Mouse (Mus musculus): Measurements from ENCODE around the gene Zfp758. TPM values are rescaled to one million over a fixed set of nuclear protein-coding genes. Genes with fewer than 3 reads are reported as not detected.

Gene Zfp758
- total and polyA plus RNA-seq, 2 experiments from 2014 or later = 6.3 to 10.0 TPM

DNA sequence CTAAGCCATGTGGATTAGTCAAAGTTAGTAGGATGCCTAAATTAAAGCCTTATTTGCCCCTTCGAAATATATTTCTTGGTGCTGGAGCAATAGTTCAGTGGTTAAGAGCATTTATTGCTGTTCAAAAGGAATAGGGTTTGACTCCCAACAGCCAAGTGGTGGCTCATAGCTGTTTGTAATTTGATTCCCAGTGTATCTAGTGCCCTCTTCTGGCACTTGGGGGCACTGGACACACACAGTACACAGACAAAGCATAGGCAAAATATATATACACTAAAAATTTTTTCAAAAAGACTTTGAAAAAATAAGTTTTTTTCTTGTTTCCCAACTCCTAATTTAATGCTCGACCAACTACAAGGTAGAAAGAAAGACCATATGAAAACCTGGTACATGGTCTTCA lies 49.5 kb downstream of the Zfp758 start:
- no peaks in the 10 kb centered on the region for H3K9me3 ChIP-seq (ENCODE audit: low read length)
- no peaks in the 10 kb centered on the region for H3K4me1 ChIP-seq (ENCODE audit: insufficient read depth)
- no peaks in the 10 kb centered on the region for H3K27me3 ChIP-seq (ENCODE audit: insufficient read depth, low read length)
- no peak overlapping the region for H3K4me2 ChIP-seq (ENCODE audit: low read depth)
- H3K9ac ChIP-seq = no peak overlapping the region
- H3K36me3 ChIP-seq (ENCODE audit: insufficient read depth) = no peaks in the 10 kb centered on the region
- DNase-seq = no peak
- ATAC-seq = no peak
- TF ChIP-seq CTCF (IDR thresholded peaks at IDR 0.05; ENCODE audit: low read depth) = peak; percentile 36
- H3K4me3 ChIP-seq (ENCODE audit: low read depth, low read length) = no peak overlapping the region
- WGBS = 81% methylated on average over 2 of the region's 2 CpGs
- H3K27ac ChIP-seq (ENCODE audit: low read depth, low read length) = no peak overlapping the region

DNA sequence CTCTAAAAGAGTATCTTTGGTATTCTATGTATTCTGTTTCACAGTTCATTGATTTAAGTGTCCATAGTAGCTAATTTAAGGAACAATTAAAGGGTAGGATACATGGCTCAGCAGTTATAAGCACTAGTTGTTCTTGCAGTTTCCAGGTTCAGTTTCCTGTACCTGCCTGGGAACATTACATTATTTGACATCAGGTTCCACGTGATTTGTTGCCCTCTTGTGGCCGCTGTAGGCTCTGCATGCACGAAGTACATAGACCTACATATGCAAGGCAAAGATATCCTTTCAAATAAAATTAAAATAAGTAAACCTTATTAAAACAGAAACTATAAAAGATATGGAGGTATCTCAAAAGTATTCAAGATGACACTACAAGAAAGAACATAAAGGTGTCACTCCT lies 56.3 kb downstream of the Zfp758 start:
- WGBS = 2% methylated on average over 3 of the region's 3 CpGs
- TF ChIP-seq CTCF (IDR thresholded peaks at IDR 0.05; ENCODE audit: low read depth) = peak; percentile 85
- Histone ChIP-seq H3K9me3 (ENCODE audit: low read length) (no peaks in the 10 kb centered on the region), H3K27me3 (ENCODE audit: insufficient read depth, low read length) (no peaks in the 10 kb centered on the region), H3K36me3 (ENCODE audit: insufficient read depth) (no peaks in the 10 kb centered on the region), H3K27ac (ENCODE audit: low read depth, low read length) (no peak overlapping the region), H3K9ac (no peak overlapping the region), H3K4me1 (ENCODE audit: insufficient read depth) (no peaks in the 10 kb centered on the region), H3K4me3 (ENCODE audit: low read depth, low read length) (no peak overlapping the region), H3K4me2 (ENCODE audit: low read depth) (no peak overlapping the region)
- DNase-seq (peak; percentile 77), ATAC-seq (peak; percentile 62; the same call in 1 of the 2 replicates)

DNA sequence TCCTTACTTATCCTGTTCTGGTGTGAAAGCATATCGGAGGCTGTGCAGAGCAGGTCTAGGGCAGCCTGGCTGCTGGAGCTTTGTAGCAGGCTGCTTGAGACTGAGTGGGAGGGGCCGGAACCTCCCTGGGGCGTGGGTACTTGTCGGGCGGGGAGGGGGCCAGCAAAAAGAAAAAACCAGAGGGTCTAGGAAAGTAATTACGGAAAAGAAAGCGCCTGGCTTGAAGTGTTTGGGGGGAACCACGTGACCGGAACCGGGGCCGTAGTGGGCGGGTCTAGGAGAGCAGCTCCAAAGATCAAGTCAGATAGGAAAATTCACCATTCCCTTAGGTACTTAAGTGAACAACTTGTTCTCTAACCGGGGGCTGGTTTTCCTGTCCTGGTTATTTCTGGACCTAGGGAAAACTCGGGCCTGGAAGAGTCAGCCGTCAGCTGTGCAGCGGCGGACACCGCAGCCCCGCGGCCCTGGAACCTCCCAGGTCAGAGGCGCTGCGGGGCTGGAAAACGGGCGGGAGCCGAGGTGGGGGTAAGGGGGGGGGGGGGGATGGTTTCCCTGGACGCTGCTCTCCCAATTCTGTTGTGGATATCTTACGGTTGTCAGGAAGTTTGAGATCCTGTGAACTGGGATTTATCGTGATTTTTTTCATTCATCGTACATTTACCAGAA lies 62.8 kb downstream of the Zfp758 start, which contains the start of gene Zfp946:
Gene Zfp946, plus strand, starts transcription at position 271 of the 666 bp plus-strand sequence.
- Histone ChIP-seq H3K4me3 (ENCODE audit: low read depth, low read length) (peak within 1 kb of the TSS; percentile 61), H3K4me1 (ENCODE audit: insufficient read depth) (peaks cover 3% of the 10 kb centered on the region; the same call in 1 of the 2 replicates), H3K9me3 (ENCODE audit: low read length) (no peaks in the 10 kb centered on the region), H3K27ac (ENCODE audit: low read depth, low read length) (peak within 1 kb of the TSS; percentile 78), H3K9ac (peak within 1 kb of the TSS; percentile 56), H3K27me3 (ENCODE audit: insufficient read depth, low read length) (no peaks in the 10 kb centered on the region), H3K4me2 (ENCODE audit: low read depth) (peak within 1 kb of the TSS; percentile 72), H3K36me3 (ENCODE audit: insufficient read depth) (no peaks in the 10 kb centered on the region)
- DNase-seq (peak; percentile 82), ATAC-seq (peak; percentile 95)
- no peak for TF ChIP-seq CTCF (IDR thresholded peaks at IDR 0.05; ENCODE audit: low read depth)
- under 1% methylated on average over 27 of the region's 29 CpGs for WGBS

DNA sequence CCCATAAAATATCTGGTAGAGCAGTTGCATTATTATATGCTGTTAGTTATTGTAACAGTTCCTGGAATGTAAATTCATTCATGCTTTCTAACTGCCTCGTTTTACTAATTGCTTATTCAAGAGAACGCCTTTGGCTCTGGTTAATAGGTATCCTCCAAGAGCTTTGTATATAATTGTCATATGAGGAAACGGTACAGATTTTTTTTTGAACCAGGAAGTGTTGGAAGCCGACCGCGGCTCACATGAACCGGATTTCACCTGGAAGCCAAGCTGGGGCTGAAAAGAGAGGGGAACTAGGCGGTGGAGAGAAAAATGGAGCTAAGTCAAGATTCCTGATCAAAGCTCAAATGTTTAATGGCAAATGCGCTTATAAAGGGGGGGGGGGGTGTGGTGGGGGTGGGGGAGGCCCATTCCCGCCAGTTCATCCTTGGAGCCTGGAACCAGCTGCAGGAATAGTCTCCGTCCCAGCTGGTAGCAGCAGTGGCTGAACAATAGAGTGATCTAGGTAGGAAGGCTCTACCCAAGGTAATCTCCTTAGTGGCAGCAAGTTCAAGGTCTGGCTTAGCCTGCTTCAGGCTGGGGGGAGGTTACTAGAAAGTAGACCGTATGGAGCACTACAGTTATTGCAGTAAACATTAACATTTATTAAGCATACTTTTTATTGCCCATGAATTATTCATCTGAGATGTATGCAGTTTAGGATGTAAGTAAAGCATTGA lies 63.5 kb downstream of the Zfp758 start:
- peak overlapping the region; percentile 78 for H3K27ac ChIP-seq (ENCODE audit: low read depth, low read length)
- no peaks in the 10 kb centered on the region for H3K36me3 ChIP-seq (ENCODE audit: insufficient read depth)
- H3K9ac ChIP-seq = peak overlapping the region; percentile 56
- peak overlapping the region; percentile 72 for H3K4me2 ChIP-seq (ENCODE audit: low read depth)
- peak; percentile 29 for DNase-seq
- no peaks in the 10 kb centered on the region for H3K9me3 ChIP-seq (ENCODE audit: low read length)
- peak overlapping the region; percentile 61 for H3K4me3 ChIP-seq (ENCODE audit: low read depth, low read length)
- peaks cover 3% of the 10 kb centered on the region; the same call in 1 of the 2 replicates for H3K4me1 ChIP-seq (ENCODE audit: insufficient read depth)
- TF ChIP-seq CTCF (IDR thresholded peaks at IDR 0.05; ENCODE audit: low read depth) = no peak
- no peaks in the 10 kb centered on the region for H3K27me3 ChIP-seq (ENCODE audit: insufficient read depth, low read length)
- ATAC-seq = peak; percentile 21
- 1% methylated on average over 12 of the region's 12 CpGs for WGBS

Other genes with a start within 250 kb of the Zfp758 start
- 1.9 and 2.6 TPM in 2 replicates for gene Zfp947, start 195.3 kb upstream of the Zfp758 start, total RNA-seq (2014; rRNA removed)
- 1.3 and 1.5 TPM in 2 replicates for gene Zfp947, start 195.3 kb upstream of the Zfp758 start, polyA plus RNA-seq (2015; fragmentation: Nextera tagmentation; extraction: Ambion mirVana)
- gene Zfp994, start 135.8 kb upstream of the Zfp758 start, total RNA-seq (2014; rRNA removed) = 5.1 and 5.7 TPM in 2 replicates
- 1.8 and 2.3 TPM in 2 replicates for gene Zfp994, start 135.8 kb upstream of the Zfp758 start, polyA plus RNA-seq (2015; fragmentation: Nextera tagmentation; extraction: Ambion mirVana)
- 12.8 and 17.9 TPM in 2 replicates for gene CT030661.1, start 46.6 kb upstream of the Zfp758 start, total RNA-seq (2014; rRNA removed)
- 8.6 and 11.0 TPM in 2 replicates for gene CT030661.1, start 46.6 kb upstream of the Zfp758 start, polyA plus RNA-seq (2015; fragmentation: Nextera tagmentation; extraction: Ambion mirVana)
- gene Zfp944, start 53 bp upstream of the Zfp758 start, total RNA-seq (2014; rRNA removed) = 12.1 and 12.9 TPM in 2 replicates
- 10.1 and 11.6 TPM in 2 replicates for gene Zfp944, start 53 bp upstream of the Zfp758 start, polyA plus RNA-seq (2015; fragmentation: Nextera tagmentation; extraction: Ambion mirVana)
- 16.8 and 18.1 TPM in 2 replicates for gene Zfp946, start 62.8 kb downstream of the Zfp758 start, total RNA-seq (2014; rRNA removed)
- 18.3 and 25.1 TPM in 2 replicates for gene Zfp946, start 62.8 kb downstream of the Zfp758 start, polyA plus RNA-seq (2015; fragmentation: Nextera tagmentation; extraction: Ambion mirVana)
- not detected in 2 replicates for gene Vmn2r111, start 212.0 kb downstream of the Zfp758 start, total RNA-seq (2014; rRNA removed)
- not detected in 2 replicates for gene Vmn2r111, start 212.0 kb downstream of the Zfp758 start, polyA plus RNA-seq (2015; fragmentation: Nextera tagmentation; extraction: Ambion mirVana)
- gene Vmn2r112, start 239.5 kb downstream of the Zfp758 start, total RNA-seq (2014; rRNA removed) = not detected in 2 replicates
- gene Vmn2r112, start 239.5 kb downstream of the Zfp758 start, polyA plus RNA-seq (2015; fragmentation: Nextera tagmentation; extraction: Ambion mirVana) = not detected in 2 replicates